Mouse (Mus musculus) erythroblast, embryonic 14.5 days (primary cell): Measurements from ENCODE around the gene Vmn1r173. TPM values are rescaled to one million over a fixed set of nuclear protein-coding genes. Genes with fewer than 3 reads are reported as not detected.
"Not testable (repeated sequence)": the region's sequence is repeated elsewhere in the genome, so short reads cannot be mapped to it uniquely, and the experiment has no call there.

Source experiments
- H3K27me3 ChIP-seq: 2 replicates; pipeline ENCODE4 v1.6.1; 2012; ENCODE audit warnings: inconsistent platforms; ENCODE audit not compliant: control insufficient read depth
- H3K36me3 ChIP-seq: 2 replicates; pipeline ENCODE4 v1.6.1; 2012; ENCODE audit warnings: mild to moderate bottlenecking, inconsistent platforms; ENCODE audit not compliant: control insufficient read depth
- H3K4me1 ChIP-seq: 2 replicates; pipeline ENCODE4 v1.6.1; 2012; ENCODE audit warnings: inconsistent platforms; ENCODE audit not compliant: control insufficient read depth
- H3K4me3 ChIP-seq: replicated peaks from 2 replicates; pipeline ENCODE3; 2012; ENCODE audit warnings: moderate library complexity, mild to moderate bottlenecking, inconsistent platforms
- H3K9me3 ChIP-seq: 2 replicates; pipeline ENCODE4 v1.6.1; 2012; ENCODE audit warnings: low read length, inconsistent platforms, mixed read lengths; ENCODE audit not compliant: control insufficient read depth
- TAL1 ChIP-seq: IDR thresholded peaks from 3 replicates; pipeline ENCODE4 v1.6.1; 2012; ENCODE audit warnings: low read length, inconsistent platforms, mixed read lengths
- polyA plus RNA-seq: library from polyadenylated mRNA; stranded (reverse); fragments of >175 nt; gene quantifications from 2 replicates; pipeline ENCODE4 v1.2.3, GENCODE M21; 2012

Vmn1r173 gene
- under 0.01 TPM in 1 of 2 replicates, not detected in the other for polyA plus RNA-seq

DNA sequence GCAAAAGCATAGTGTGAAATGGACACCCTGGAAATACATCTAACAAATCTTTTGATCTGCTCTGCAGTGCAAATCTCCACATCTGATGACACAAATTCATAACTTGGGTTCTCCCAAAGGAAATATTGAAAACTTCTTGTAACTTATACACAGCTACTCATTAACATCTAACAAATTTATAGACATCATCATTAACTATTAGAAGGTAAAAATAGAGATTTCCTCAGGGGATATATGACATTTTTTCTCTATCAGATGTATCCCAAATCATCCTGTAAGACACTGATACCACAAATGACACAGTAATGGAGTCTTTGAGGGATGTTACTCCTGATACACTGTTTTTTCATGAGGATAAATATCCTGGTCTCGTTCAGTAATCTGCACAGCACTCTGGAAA lies at the start of gene Vmn1r173:
Gene Vmn1r173 (plus strand): TSS at position 301 of the 400 bp plus-strand sequence.
- H3K9me3 ChIP-seq, H3K36me3 ChIP-seq, H3K27me3 ChIP-seq, H3K4me3 ChIP-seq, H3K4me1 ChIP-seq: not testable (repeated sequence)

DNA sequence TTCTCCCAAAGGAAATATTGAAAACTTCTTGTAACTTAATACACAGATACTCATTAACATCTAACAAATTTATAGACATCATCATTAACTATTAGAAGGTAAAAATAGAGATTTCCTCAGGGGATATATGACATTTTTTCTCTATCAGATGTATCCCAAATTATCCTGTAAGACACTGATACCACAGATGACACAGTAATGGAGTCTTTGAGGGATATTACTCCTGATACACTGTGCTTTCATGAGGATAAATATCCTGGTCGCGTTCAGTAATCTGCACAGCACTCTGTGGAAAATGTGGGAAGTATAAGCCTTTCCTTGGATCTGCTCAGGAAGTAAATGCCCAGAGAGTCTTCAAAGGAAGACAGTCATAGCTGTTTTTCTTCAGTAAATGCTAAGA lies 42.5 kb upstream of the Vmn1r173 start, which contains the start of gene Vmn1r172:
Gene Vmn1r172 (plus strand): TSS at position 301 of the 400 bp plus-strand sequence.
- no peaks in the 10 kb centered on the region for H3K4me1 ChIP-seq
- no peaks in the 10 kb centered on the region for H3K36me3 ChIP-seq
- no peak for TF ChIP-seq TAL1
- no peaks in the 10 kb centered on the region for H3K9me3 ChIP-seq
- H3K4me3 ChIP-seq: no peak within 1 kb of the TSS
- H3K27me3 ChIP-seq: no peaks in the 10 kb centered on the region

DNA sequence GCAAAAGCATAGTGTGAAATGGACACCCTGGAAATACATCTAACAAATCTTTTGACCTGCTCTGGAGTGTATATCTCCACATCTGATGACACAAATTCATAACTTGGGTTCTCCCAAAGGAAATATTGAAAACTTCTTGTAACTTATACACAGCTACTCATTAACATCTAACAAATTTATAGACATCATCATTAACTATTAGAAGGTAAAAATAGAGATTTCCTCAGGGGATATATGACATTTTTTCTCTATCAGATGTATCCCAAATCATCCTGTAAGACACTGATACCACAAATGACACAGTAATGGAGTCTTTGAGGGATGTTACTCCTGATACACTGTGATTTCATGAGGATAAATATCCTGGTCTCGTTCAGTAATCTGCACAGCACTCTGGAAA lies 51.5 kb downstream of the Vmn1r173 start, which contains the start of gene Vmn1r174:
Gene Vmn1r174 (plus strand): TSS at position 301 of the 400 bp plus-strand sequence.
- H3K9me3 ChIP-seq, H3K4me1 ChIP-seq, H3K4me3 ChIP-seq, H3K36me3 ChIP-seq, H3K27me3 ChIP-seq: not testable (repeated sequence)

Other genes starting within 250 kb of the Vmn1r173 start
- not detected in 2 replicates for gene Vmn1r167, start 193.5 kb upstream of the Vmn1r173 start, polyA plus RNA-seq
- 0.01 TPM in 1 of 2 replicates, not detected in the other for gene Vmn1r168, start 161.0 kb upstream of the Vmn1r173 start, polyA plus RNA-seq
- not detected in 2 replicates for gene Vmn1r169, start 125.2 kb upstream of the Vmn1r173 start, polyA plus RNA-seq
- not detected in 2 replicates for gene Vmn1r170, start 94.5 kb upstream of the Vmn1r173 start, polyA plus RNA-seq
- not detected in 2 replicates for gene Vmn1r171, start 70.0 kb upstream of the Vmn1r173 start, polyA plus RNA-seq
- not detected in 2 replicates for gene Vmn1r172, start 42.4 kb upstream of the Vmn1r173 start, polyA plus RNA-seq
- under 0.01 TPM in 1 of 2 replicates, not detected in the other for gene Vmn1r174, start 51.6 kb downstream of the Vmn1r173 start, polyA plus RNA-seq
- gene Vmn1r175, start 109.9 kb downstream of the Vmn1r173 start, polyA plus RNA-seq: not detected in 2 replicates
- not detected in 2 replicates for gene Vmn1r176, start 136.7 kb downstream of the Vmn1r173 start, polyA plus RNA-seq
- not detected in 2 replicates for gene Vmn1r177, start 165.7 kb downstream of the Vmn1r173 start, polyA plus RNA-seq
- not detected in 2 replicates for gene Vmn1r178, start 191.3 kb downstream of the Vmn1r173 start, polyA plus RNA-seq
- gene Vmn1r179, start 226.3 kb downstream of the Vmn1r173 start, polyA plus RNA-seq: not detected in 2 replicates
- not detected in 2 replicates for gene Vmn1r180, start 249.9 kb downstream of the Vmn1r173 start, polyA plus RNA-seq